Mouse (Mus musculus) forebrain, embryonic 14.5 days (tissue): ENCODE data around the gene Klhl25. TPM values are rescaled to one million over a fixed set of nuclear protein-coding genes. Genes with fewer than 3 reads are reported as not detected.
"Not testable (repeated sequence)": the region's sequence is repeated elsewhere in the genome, so short reads cannot be mapped to it uniquely, and the experiment has no call there.

Experiments
- ATAC-seq: fragments of 200-750 bp; cut with Nextera tagmentation; 2 replicates; pipeline ENCODE4 v1.8.0; 2017; ENCODE audit warnings: mild to moderate bottlenecking, moderate library complexity
- DNase-seq: peaks from one replicate; pipeline ENCODE4 v3.0.0-alpha.2; 2015; ENCODE audit warnings: low spot score
- H3K27ac ChIP-seq: fragments of 300-500 bp; sonication (generic); 2 replicates; pipeline ENCODE4 v1.5.1; 2014; ENCODE audit warnings: low read depth, mild to moderate bottlenecking, control low read depth, low read length, moderate library complexity
- H3K27me3 ChIP-seq: fragments of 300-500 bp; sonication (generic); replicated peaks from 2 replicates; pipeline ENCODE4 v1.6.1; 2014; ENCODE audit warnings: low read length, control low read depth, mixed read lengths; ENCODE audit not compliant: control insufficient read depth, insufficient read depth
- H3K36me3 ChIP-seq: fragments of 300-500 bp; sonication (generic); 2 replicates; pipeline ENCODE4 v1.6.1; 2014; ENCODE audit warnings: low read length, control low read depth; ENCODE audit not compliant: control insufficient read depth, insufficient read depth
- H3K4me1 ChIP-seq: fragments of 300-500 bp; sonication (generic); 2 replicates; pipeline ENCODE4 v1.6.1; 2014; ENCODE audit warnings: antibody characterized with exemption, low read length, control low read depth; ENCODE audit not compliant: control insufficient read depth, insufficient read depth
- H3K4me2 ChIP-seq: fragments of 300-500 bp; sonication (generic); 2 replicates; pipeline ENCODE4 v1.6.1; 2014; ENCODE audit warnings: mild to moderate bottlenecking, control low read depth, low read length
- H3K4me3 ChIP-seq: fragments of 300-500 bp; sonication (generic); 2 replicates; pipeline ENCODE4 v1.5.1; 2014; ENCODE audit warnings: low read depth, low read length, control low read depth
- H3K9ac ChIP-seq: fragments of 300-500 bp; sonication (generic); 2 replicates; pipeline ENCODE4 v1.6.1; 2014; ENCODE audit warnings: mild to moderate bottlenecking, low read length, control low read depth, moderate library complexity
- H3K9me3 ChIP-seq: fragments of 300-500 bp; sonication (generic); replicated peaks from 2 replicates; pipeline ENCODE4 v1.6.1; 2016; ENCODE audit warnings: low read length, control low read depth, mixed read lengths; ENCODE audit not compliant: control insufficient read depth
- WGBS: fragments of 180-500 bp; shearing (Covaris S2); extraction: QIAGEN DNeasy Blood & Tissue Kit; methylation state at CpG from one replicate; pipeline ENCODE4 v1.1.7; 2014; 5-methylcytosine and 5-hydroxymethylcytosine counted together
- polyA plus RNA-seq: library from polyadenylated mRNA; unstranded; fragments of >200 nt; fragmentation: Nextera tagmentation; extraction: Ambion mirVana; gene quantifications from 2 replicates; pipeline ENCODE4 v1.2.1, GENCODE M21; 2014

The Klhl25 gene
- polyA plus RNA-seq, 1 experiment from 2014 or later, result 36.9 TPM

DNA sequence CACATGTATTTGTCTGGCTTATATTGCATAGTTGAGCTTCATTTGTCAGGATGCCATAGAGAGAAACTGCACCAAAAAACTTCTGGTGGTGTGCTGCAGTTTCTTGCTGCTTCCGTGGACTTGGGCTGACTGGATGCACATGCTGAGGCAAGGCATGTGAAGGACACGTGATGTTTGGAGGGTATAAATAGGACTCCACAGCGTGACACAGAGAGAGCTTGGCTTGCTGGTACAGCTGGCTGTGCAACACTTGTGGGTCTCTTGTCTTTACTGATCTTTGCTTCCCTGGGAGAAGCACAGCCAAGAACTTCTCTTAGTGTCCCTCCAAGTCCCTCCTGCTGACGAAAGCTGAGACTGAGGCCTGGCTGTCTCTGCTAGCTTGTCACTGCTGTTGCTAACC lies 69.6 kb downstream of the Klhl25 start:
- no peak overlapping the region for H3K4me2 ChIP-seq
- no peaks in the 10 kb centered on the region for H3K36me3 ChIP-seq
- H3K27ac ChIP-seq, result no peak overlapping the region
- DNase-seq, result no peak
- H3K9me3 ChIP-seq, result no peaks in the 10 kb centered on the region
- 80% methylated on average over 4 of the region's 4 CpGs for WGBS
- no peak overlapping the region for H3K9ac ChIP-seq
- no peak for ATAC-seq
- H3K4me3 ChIP-seq, result no peak overlapping the region
- H3K4me1 ChIP-seq, result no peaks in the 10 kb centered on the region
- no peaks in the 10 kb centered on the region for H3K27me3 ChIP-seq

DNA sequence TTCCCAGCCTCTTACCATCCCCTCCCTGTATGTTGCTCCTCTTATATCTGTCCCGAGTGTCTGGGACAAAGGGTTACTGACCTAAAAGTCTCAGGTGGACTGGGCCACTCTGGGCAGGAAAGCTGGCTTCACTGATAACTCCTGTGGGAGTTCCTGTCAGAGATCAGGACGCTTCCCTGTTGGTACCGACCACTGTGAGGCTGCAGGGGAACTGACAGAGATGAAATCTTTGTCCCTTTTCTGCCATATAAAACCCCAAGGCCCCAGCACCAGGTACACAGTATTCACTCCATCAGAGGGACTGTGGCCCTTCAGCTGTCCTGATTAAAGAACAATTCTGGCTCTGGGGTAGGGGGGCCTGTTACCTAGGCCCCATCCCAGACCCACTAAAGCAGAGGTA lies 71.6 kb downstream of the Klhl25 start:
- not testable (repeated sequence) for ATAC-seq, DNase-seq

More for the DNA sequence above, 71.6 kb downstream of the Klhl25 start:
- not testable (repeated sequence) for H3K27ac ChIP-seq, H3K9ac ChIP-seq, H3K4me3 ChIP-seq, H3K4me1 ChIP-seq, H3K27me3 ChIP-seq, H3K36me3 ChIP-seq, H3K4me2 ChIP-seq, H3K9me3 ChIP-seq
- WGBS, result 83% methylated on average over 3 of the region's 3 CpGs
